Mouse (Mus musculus) adrenal gland, adult 18-20 months (tissue): Measurements from ENCODE around the gene Ssr4. TPM values are rescaled to one million over a fixed set of nuclear protein-coding genes. Genes with fewer than 3 reads are reported as not detected.
"Not testable (repeated sequence)": the region's sequence is repeated elsewhere in the genome, so short reads cannot be mapped to it uniquely, and the experiment has no call there.

Source experiments
- DNase-seq, 2 experiments: peaks; one replicate each; pipeline ENCODE4 v3.0.0; 2021 to 2022; ENCODE audit warnings: low spot score in 2 of 2
- long read RNA-seq, 2 experiments: library from polyadenylated mRNA; stranded (forward); transcript quantifications; one replicate each; pipeline ENCODE4 v2.0.0; 2021
- total RNA-seq, 2 experiments: library from RNA; stranded (reverse); gene quantifications; 1 replicate in 1 of 2; 2 replicates in 1 of 2; pipeline ENCODE4 v1.2.3; 2021

The Ssr4 gene
- 100 to 1,000 TPM; 138 to 158 TPM for total RNA-seq
- long read RNA-seq, experiment 1, transcript Ssr4-201 (6 exons, 765 nt): minor isoform, 5 of 32 reads
- long read RNA-seq, experiment 1, transcript Ssr4-208 (6 exons, 800 nt): major isoform, 16 of 32 reads
- long read RNA-seq, experiment 1, partial matches to known transcripts: 1 of 32 reads
- long read RNA-seq, experiment 1, other reads (novel, unspliced or antisense): 5 of 32 reads
- long read RNA-seq, experiment 2, transcript Ssr4-208 (6 exons, 800 nt): major isoform, 90 of 128 reads
- long read RNA-seq, experiment 2, transcript Ssr4-201 (6 exons, 765 nt): minor isoform, 28 of 128 reads
- long read RNA-seq, experiment 2, partial matches to known transcripts: 5 of 128 reads
- long read RNA-seq, experiment 2, other reads (novel, unspliced or antisense): 5 of 128 reads

DNA sequence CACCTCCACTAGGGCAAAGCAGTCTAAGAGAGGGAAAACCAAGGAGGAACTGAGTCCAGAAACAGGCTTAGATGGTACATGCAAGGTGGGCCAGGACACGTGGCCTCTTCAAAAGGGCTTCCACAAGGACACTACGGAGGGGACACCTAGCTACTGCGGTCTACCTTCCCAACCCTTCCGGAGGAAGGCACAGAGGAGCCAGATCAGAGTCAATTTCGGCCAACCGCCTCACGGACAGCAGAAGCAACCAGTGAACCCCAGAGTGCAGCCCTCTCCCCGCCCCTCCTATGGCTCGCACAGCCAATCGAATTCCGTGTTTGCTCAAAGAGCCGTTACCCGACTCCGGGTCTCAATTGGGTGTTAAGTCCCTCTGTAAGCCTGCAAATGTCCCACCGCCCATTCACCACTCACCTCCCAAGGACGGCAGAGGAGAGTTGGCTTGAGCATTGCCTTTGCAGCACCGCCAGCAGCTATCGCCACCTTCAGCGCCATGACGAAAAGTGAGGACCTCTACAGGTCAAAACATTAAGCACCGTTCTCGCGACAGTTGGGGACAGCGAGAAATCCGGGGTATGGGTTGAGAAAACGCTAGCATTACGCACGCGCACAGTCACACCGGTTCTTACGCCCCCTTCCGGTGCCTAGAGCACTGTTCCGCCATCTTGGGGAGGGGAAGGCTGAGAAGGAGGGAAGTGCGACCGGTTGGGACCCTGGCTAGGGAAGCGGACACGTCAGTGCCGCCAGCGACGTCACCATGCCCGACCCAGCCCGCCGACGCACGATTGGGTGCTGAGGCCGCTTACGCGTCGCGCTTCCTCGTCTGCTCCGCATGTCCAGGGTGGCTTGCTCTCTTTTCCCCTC lies at the start of gene Ssr4, which contains the start of gene Idh3g:
Gene Ssr4 (plus strand): TSS at position 665 of the 861 bp plus-strand sequence.
Gene Idh3g (minus strand): TSS at position 534 of the 861 bp plus-strand sequence.
- peak; percentile 80 to 86 for DNase-seq

DNA sequence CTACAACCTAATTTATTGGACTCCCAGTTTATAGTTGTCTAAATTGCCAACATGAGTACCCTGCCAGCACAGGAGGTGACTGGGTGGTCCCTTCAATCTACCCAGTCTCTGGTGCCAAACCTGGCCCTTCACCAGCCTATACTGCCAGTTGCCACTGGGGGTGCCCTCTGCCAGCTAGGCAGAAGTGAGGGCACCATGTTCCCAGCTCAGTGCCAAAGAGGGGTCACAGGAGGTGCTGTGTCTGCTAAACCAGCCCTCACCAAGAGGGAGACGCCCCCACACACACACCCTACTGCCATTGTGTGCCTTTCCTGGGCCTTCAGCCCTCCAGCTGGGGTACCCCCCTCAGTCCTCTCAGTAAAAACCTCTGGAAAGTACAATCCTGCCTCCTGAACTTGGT lies 48.7 kb upstream of the Ssr4 start:
- no peak for DNase-seq

DNA sequence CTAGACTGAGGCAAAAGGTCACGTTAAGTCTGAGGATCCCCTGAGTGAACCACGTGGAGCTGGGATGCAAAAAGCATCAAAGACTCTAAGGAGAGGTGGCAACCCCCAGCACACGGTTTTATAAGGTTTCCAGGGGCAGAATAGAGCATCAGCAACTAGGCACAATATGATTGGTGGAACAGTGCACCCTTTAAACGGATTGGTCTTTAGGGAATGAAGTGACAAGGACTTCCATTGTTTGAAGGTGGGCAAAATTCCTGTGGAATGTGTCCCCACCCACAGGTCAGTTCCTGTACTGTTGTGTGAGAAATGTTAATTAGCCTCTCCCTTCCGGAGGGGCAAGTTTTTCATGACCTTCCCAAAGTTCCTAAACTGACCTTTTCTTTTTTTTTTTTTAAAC lies 47.7 kb upstream of the Ssr4 start:
- DNase-seq: no peak

DNA sequence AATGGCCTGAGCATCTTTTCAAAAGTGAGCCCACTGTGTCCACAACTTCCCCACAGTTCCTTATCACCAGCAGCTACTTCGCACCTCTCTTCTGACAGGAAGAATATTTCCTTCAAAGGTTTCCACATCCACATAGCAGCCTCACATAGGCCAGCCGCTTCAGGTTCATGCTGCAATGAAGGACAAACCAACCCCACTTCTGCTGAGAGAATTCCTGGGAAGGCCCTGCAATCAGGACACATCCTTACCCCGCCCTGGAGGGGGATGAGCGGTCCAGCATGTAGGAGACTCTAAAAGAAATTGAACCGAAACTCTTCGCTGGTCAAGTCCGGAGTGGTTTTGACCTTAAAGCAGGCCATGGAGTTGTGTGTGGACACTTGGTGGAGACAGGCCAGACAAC lies 47.0 kb upstream of the Ssr4 start:
- not testable (repeated sequence) for DNase-seq

DNA sequence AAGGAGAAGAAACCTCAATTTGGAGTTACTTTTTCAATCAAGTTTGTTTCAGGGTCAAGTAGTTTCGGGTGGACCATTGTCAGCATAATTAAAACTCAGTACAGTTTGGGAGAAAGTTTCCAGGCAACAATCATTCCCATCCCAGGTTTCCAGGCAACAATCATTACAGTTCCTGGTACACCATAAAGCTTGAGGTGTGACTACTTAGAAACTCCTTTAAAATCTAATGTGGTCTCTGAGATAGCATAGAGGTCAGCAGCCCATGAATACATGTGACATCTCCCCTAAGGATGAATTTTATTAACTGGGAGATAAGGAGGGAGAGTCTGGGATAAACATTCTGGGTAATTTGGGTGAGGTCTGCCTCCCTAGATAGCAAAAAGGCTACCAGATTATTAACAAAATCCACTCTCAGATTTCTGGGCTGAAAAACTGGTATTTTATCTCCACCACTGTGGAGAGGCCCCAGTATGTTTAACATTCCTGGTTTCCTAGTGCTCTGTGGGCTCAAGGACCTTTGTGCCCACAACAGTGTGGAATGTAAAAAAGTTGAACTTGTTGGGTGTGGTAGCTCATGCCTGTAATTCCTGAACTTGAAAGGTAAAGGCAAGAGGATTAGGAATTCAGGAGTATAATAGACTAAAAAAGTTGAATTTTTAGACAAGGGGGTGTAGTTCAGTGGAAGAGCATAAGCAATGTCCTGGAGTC lies 41.9 kb upstream of the Ssr4 start:
- DNase-seq: no peak

DNA sequence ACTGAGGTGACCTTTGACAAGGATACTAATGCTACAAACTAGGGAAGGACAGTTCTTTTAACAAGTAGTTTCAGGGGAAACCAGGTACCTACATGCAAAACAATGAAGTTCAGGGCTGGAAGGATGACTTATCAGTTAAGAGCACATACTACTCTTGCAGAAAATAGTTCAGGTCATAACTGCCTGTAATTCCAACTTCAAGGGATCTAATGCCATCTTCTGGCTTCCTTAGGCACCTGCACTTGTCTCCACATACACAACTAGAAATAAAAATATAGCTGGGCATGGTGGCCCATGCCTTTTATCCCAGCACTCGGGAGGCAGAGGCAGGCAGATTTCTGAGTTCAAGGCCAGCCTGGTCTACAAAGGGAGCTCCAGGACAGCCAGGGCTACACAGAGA lies 37.9 kb upstream of the Ssr4 start:
- no peak for DNase-seq

DNA sequence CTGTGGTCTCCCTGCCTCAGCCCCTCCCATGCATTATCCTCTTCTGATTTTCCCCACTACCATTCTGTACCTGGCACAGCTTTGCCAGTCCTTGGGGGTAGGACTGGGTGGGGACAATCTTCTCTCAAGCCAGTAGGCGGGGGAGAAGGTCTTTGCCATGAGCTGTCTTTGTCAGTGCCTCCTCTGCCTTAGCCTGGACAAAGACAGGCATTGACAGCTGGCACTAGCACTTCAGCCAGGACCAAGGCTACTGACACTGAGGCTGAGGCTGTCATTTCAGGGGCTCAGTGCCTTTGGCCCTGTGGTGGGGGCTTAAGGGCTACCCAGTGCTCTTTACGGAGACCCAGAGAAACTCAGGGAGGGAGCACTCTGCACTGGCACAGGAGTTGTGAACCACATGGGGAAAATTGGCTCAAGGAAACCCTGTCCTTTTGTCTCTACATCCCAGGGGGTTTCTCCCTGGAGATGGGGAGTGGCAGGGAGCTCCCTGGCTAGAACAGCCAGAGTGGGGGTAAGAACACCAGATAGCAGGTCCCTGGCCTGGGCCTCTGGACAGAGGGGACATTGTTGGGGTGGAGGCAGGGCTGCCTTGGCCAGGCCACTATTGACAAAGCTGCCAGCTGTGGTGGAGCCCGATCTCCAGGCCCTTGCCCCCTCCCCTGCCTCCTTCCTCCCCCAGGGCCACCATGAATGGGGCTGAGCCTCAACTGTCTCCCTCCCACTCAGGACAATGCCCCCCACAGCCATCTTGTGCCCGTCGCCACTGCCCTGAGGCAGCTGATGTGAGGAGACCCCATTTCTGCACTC lies 30.3 kb upstream of the Ssr4 start, which contains the start of gene Plxnb3:
Gene Plxnb3 (plus strand): TSS at position 757 of the 807 bp plus-strand sequence.
- DNase-seq: no peak

DNA sequence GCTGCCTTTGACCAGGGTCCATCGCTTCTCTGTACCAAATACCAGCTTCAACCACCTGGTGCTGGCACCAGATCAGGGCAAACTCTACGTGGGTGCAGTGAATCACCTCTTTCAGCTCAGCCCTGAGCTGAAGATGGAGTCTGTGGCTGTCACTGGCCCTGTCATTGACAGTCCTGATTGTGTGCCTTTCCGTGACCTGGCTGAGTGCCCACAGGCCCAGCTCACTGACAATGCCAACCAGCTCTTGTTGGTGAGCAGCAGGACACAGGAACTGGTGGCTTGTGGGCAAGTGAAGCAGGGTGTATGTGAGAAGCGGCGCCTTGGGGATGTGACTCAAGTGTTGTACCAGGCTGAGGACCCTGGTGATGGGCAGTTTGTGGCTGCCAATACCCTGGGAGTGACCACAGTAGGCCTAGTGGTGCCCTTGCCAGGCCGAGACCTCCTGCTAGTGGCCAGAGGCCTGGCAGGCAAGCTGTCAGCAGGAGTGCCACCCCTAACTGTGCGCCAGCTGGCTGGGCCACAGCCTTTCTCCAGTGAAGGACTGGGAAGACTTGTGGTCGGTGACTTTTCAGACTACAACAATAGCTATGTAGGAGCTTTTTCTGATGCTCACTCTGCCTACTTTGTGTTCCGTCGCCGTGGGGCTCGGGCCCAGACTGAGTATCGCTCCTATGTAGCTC lies 28.1 kb upstream of the Ssr4 start:
- DNase-seq: no peak

DNA sequence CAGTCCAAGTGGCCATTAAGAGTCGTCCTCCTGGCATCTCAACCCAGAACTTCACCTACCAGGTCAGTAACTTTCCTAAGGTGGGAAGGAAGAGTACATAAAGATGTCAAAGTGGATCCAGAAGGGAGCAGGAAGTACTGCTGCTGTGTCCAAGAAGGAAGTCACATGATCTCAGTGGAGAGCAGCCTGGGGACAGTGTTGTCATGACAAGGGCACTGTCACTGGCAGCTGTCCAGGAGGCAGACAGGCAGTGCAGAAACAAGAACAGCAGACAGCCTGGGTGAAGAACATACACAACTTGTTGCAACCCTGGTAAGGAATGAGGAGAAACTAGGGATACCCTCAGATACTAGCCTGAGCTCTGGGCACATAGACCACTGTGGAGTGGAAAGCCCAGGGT lies 21.5 kb upstream of the Ssr4 start:
- DNase-seq: peak; percentile 39 to 48

DNA sequence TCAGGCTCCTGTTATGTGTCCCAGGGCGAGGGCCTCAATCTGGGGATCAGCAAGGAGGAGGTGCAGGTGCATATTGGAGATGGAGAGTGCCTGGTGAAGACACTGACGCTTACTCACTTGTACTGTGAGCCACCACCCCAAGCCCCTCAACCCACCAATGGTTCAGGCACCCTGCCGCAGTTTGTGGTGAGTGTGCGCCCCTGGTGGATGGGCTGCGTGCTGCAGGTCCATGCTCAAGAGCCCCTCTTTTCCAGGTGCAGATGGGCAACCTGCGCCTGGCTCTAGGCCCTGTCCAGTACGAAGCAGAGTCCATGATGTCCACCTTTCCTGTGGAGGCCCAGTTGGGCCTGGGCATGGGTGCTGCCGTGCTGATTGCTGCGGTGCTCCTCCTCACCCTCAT lies 19.6 kb upstream of the Ssr4 start:
- no peak for DNase-seq

DNA sequence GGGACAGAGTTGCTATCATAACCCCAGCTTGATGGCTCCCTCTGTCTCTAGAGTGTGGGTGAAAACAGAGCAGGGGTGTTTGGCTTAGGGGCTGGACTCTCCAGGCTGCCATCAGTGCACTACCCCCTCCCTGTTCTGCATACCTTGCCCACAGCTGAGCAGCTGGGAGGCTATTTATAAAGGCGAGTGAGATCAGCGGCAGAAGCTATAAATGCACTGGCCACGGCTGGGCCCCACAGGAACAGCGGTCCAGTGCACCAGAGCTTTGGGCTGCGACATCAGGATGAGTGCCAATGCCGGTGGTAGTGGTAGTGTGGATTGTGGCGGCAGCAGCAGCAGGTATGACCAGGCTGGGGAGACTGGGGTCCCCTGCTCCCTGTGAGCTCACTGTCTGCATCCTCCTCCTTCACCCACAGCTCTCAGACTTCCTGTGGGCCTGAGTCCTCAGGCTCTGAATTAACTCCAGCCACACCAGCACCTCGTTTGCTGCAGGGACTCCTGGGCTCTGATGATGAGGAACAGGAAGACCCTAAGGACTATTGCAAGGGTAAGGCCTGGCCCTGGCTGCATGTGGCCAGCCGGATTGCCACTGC lies 12.6 kb upstream of the Ssr4 start, which contains the start of gene Srpk3:
Gene Srpk3 (plus strand): TSS at position 238 of the 593 bp plus-strand sequence.
- DNase-seq: no peak

DNA sequence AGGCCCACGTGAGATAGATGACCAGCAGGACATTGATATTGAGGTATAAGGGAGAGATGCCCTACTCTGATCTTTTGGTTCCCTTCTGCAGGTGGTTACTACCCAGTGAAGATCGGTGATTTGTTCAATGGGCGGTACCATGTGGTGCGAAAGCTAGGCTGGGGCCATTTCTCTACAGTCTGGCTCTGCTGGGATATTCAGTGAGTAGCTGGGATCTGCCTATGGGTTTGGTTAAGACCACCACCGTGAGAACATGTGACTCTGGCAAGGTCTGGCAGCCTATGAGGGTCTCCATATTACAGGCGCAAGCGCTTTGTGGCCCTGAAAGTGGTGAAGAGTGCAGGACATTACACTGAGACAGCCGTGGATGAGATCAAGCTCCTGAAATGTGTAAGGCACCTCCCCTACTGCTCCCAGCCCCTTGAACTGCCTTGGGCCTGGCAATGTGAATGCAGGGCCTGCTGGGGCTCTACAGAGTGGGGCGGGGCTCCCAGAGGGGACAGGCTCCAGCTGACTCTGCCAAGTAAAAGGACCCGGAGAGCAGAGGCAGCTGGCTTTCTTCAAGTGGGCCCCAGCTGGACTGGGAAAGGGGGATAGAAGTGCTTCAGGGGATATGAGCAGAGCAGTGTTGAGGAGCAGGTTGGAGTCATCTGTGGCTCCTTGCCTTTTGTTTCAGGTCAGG lies 11.9 kb upstream of the Ssr4 start:
- DNase-seq: no peak

DNA sequence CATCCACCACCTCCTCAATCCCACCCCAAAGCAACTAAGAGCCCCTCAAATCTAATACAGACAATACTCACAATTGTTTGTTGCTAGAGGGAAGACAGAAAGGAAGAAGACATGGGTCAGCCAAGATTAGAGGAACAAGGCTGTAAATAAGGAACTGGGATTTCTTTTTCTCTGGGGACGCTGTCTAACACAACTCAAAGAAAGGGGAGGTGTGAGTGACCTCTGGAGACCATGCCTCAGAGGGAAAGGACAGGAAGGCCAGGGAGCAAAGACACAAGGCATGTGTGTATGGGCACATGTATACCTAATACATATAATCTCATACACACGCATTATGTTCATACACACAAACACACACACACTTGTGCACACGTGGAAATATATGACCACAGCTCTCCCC lies 4.6 kb upstream of the Ssr4 start:
- no peak for DNase-seq

DNA sequence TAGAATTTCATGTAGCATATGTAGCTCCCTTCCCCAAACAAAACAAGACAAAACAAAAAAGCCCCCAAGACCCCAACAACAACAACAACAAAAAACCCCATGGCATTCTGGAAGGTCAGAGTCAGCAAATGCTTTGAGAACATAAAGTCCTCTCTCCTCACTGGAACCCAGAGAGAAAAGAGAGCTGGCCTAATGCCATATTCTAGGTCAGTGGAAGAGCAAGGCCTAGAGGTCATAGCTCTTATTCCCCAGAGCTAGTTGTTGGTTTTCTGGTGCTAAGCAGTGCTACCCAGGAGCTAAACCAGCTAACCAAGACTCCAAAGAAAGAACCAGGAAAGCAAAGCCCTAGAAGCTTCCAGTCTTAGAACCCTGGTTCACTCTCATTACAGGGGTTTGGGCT lies 1.2 kb upstream of the Ssr4 start:
- DNase-seq: no peak

DNA sequence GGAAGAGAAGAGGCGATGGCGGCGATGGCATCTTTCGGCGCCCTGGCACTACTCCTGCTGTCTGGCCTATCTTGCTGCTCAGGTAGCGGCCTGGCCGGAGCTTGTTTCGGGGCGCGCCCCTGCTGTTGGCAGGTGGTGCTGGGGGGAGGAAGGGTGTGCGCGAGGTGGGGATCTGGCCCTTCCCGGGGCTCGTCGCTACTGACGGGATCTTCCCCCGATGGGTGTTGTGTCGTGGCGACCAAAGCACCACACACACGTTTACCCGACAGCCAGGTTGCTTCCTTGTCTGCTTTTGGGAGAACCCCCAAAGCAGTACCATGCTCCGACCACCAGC lies 364 bp downstream of the Ssr4 start:
- no peak for DNase-seq

DNA sequence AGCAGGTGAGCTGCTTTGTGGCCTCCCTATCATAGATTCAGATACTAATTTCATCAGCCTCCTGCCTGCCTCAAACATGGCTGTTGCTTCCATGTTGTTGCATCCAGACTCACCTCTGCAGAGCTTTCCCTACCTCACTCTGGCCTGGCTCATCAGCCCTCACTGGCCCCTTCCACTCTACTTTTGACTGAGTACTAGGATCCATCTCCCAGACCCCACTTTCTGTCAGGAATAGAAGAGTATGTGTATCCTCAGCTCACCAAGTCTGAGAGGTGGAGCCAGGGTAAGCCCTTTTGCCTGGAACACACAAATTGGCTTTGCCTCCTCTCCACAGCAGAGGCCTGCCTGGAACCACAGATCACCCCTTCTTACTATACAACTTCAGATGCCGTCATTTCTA lies 1.7 kb downstream of the Ssr4 start:
- no peak for DNase-seq

DNA sequence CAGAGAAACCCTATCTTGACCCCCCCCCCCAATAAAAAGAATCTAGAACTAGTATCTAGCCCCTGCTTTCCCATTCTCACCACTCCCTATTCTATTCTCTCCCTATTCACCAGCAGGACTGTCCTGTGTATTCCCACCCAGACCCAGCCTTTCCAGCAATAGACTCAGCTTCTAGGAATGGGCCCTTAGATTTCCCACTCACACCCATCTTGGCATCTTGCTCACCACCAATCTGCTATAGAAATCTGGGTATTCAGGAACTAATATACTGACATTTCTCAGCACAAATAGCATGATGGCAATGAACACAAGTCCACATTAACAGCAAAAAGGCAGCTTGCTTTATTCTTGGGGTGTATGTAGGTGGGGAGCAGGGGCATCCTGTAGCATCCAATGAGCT lies 6.2 kb downstream of the Ssr4 start:
- DNase-seq: no peak

DNA sequence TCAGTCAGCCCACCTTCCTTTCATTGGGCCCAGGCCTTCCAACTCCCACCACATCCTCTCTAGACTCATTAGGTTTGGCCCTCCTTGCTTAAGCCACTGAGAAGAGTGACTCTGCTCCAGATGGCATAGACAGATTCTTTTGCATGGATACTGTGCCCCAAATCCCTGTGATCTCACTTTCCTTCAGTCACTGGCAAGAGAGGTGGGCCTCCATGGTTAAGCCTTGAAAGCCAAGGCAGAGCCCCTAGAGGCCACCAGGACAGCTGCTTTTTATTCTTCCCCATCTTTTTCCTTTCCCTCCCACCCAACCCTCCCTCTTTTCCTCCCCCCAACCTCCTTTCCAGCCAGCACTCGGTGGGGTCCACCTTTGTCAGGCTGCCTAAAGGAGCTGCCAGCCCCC lies 6.7 kb downstream of the Ssr4 start:
- DNase-seq: no peak

DNA sequence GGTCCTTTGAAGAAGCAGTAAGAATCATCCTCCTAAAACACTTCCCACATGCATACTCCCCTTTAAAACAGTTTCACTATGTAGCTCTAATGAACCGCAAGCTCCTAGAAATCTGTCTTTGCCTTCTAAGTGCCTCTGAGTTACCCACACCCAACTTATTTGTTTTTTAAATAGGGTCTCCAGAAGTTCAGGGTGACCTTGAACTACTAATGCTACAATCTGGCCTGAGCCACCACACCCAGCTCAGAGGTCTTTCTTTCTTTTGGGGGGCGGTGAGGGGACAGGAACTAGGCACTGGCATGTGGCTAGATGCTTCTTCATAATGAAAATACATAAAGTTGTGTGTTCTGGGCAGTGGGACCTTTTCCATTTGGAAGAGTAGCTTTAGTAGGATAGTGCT lies 10.7 kb downstream of the Ssr4 start:
- DNase-seq: no peak
